Mouse (Mus musculus) lung, adult 2 months (tissue): ENCODE measurements around the gene Nudc.

Experiments used
- CTCF ChIP-seq: fragments of 200-500 bp; IDR thresholded peaks from 2 replicates; pipeline ENCODE4 v1.5.1; 2011; ENCODE audit warnings: mild to moderate bottlenecking, low read length, control low read depth; ENCODE audit not compliant: insufficient read depth
- POLR2A ChIP-seq: fragments of 200-500 bp; IDR thresholded peaks from 2 replicates; pipeline ENCODE4 v1.6.1; 2011; ENCODE audit warnings: low read depth, mild to moderate bottlenecking, control low read depth, low read length, borderline replicate concordance; ENCODE audit errors: extremely low read depth

GRCm38 (mm10) chr4:133495711-133496110 lies 50.1 kb downstream of the Nudc start:
- TF ChIP-seq CTCF, result no peak
- TF ChIP-seq POLR2A, result no peak
